Mouse (Mus musculus) forebrain, embryonic 16.5 days (tissue): ENCODE measurements at regions not wholly inside any gene's neighbourhood (a gene's known extent, or its start where the extent isn't known, plus 50 kb on each side); places are given as distances from the start of the nearest gene placed in this dataset.

Experiments used
- ATAC-seq: fragments of 200-750 bp; cut with Nextera tagmentation; 2 replicates; pipeline ENCODE4 v1.8.0; 2017; ENCODE audit warnings: mild to moderate bottlenecking, moderate library complexity
- H3K27ac ChIP-seq: fragments of 300-500 bp; sonication (generic); 2 replicates; pipeline ENCODE4 v1.5.1; 2014; ENCODE audit warnings: low read length, control low read depth
- H3K27me3 ChIP-seq: fragments of 300-500 bp; sonication (generic); replicated peaks from 2 replicates; pipeline ENCODE4 v1.6.1; 2014; ENCODE audit warnings: low read length; ENCODE audit not compliant: control insufficient read depth, insufficient read depth
- H3K36me3 ChIP-seq: fragments of 300-500 bp; sonication (generic); 2 replicates; pipeline ENCODE4 v1.6.1; 2014; ENCODE audit not compliant: control insufficient read depth, insufficient read depth
- H3K4me1 ChIP-seq: fragments of 300-500 bp; sonication (generic); replicated peaks from 2 replicates; pipeline ENCODE4 v1.6.1; 2014; ENCODE audit warnings: low read length; ENCODE audit not compliant: control insufficient read depth, insufficient read depth
- H3K4me2 ChIP-seq: fragments of 300-500 bp; sonication (generic); 2 replicates; pipeline ENCODE4 v1.6.1; 2014; ENCODE audit warnings: mild to moderate bottlenecking, low read length, control low read depth
- H3K4me3 ChIP-seq: fragments of 300-500 bp; sonication (generic); replicated peaks from 2 replicates; pipeline ENCODE4 v1.5.1; 2014; ENCODE audit warnings: mild to moderate bottlenecking, low read length, control low read depth
- H3K9ac ChIP-seq: fragments of 300-500 bp; sonication (generic); replicated peaks from 2 replicates; pipeline ENCODE4 v1.6.1; 2014; ENCODE audit warnings: low read depth, low read length, control low read depth
- H3K9me3 ChIP-seq: fragments of 300-500 bp; sonication (generic); 2 replicates; pipeline ENCODE4 v1.6.1; 2016; ENCODE audit warnings: low read length; ENCODE audit not compliant: control insufficient read depth
- WGBS: fragments of 180-500 bp; shearing (Covaris S2); extraction: QIAGEN DNeasy Blood & Tissue Kit; methylation state at CpG from one replicate; pipeline ENCODE4 v1.1.7; 2014; 5-methylcytosine and 5-hydroxymethylcytosine counted together

- no peaks in the 10 kb centered on the region for H3K9me3 ChIP-seq
- no peak overlapping the region for H3K9ac ChIP-seq
- no peaks in the 10 kb centered on the region for H3K27me3 ChIP-seq
- no peaks in the 10 kb centered on the region for H3K36me3 ChIP-seq
- 78% methylated on average over 9 of the region's 9 CpGs for WGBS
- no peak overlapping the region for H3K27ac ChIP-seq
- no peak for ATAC-seq
- no peak overlapping the region for H3K4me3 ChIP-seq
- no peaks in the 10 kb centered on the region for H3K4me1 ChIP-seq
- H3K4me2 ChIP-seq = no peak overlapping the region
Measured at GRCm38 (mm10) chr8:96370500-96370899, 482.2 kb upstream of the Got2 start.

- H3K4me2 ChIP-seq = no peak overlapping the region
- H3K36me3 ChIP-seq = no peaks in the 10 kb centered on the region
- H3K27me3 ChIP-seq = no peaks in the 10 kb centered on the region
- no peaks in the 10 kb centered on the region for H3K4me1 ChIP-seq
- ATAC-seq = no peak
- no peak overlapping the region for H3K4me3 ChIP-seq
- no peak overlapping the region for H3K27ac ChIP-seq
- WGBS = 38% methylated on average over 14 of the region's 14 CpGs
- no peak overlapping the region for H3K9ac ChIP-seq
- H3K9me3 ChIP-seq = no peaks in the 10 kb centered on the region
Measured at GRCm38 (mm10) chr8:96362853-96363445, 474.6 kb upstream of the Got2 start.

- no peak overlapping the region for H3K4me3 ChIP-seq
- H3K9ac ChIP-seq = no peak overlapping the region
- ATAC-seq = no peak
- no peaks in the 10 kb centered on the region for H3K27me3 ChIP-seq
- no peaks in the 10 kb centered on the region for H3K4me1 ChIP-seq
- H3K36me3 ChIP-seq = no peaks in the 10 kb centered on the region
- WGBS = 65% methylated on average over 6 of the region's 6 CpGs
- no peak overlapping the region for H3K27ac ChIP-seq
- no peaks in the 10 kb centered on the region for H3K9me3 ChIP-seq
- no peak overlapping the region for H3K4me2 ChIP-seq
Measured at GRCm38 (mm10) chr8:96350531-96351069, 462.3 kb upstream of the Got2 start.

GRCm38 (mm10) chr8:96349503-96349902 lies 461.2 kb upstream of the Got2 start:
- no peak overlapping the region for H3K9ac ChIP-seq
- no peaks in the 10 kb centered on the region for H3K4me1 ChIP-seq
- H3K9me3 ChIP-seq = no peaks in the 10 kb centered on the region
- no peak overlapping the region for H3K27ac ChIP-seq
- H3K36me3 ChIP-seq = no peaks in the 10 kb centered on the region
- ATAC-seq = no peak
- H3K4me3 ChIP-seq = no peak overlapping the region
- no peak overlapping the region for H3K4me2 ChIP-seq
- 83% methylated on average over 6 of the region's 6 CpGs for WGBS
- H3K27me3 ChIP-seq = no peaks in the 10 kb centered on the region

- Histone ChIP-seq H3K4me3 (no peak overlapping the region), H3K9me3 (no peaks in the 10 kb centered on the region), H3K27me3 (no peaks in the 10 kb centered on the region), H3K9ac (no peak overlapping the region), H3K27ac (no peak overlapping the region), H3K4me1 (no peaks in the 10 kb centered on the region), H3K4me2 (no peak overlapping the region), H3K36me3 (no peaks in the 10 kb centered on the region)
- 82% methylated on average over 3 of the region's 3 CpGs for WGBS
- ATAC-seq = no peak
Measured at GRCm38 (mm10) chr8:96340702-96341101, 452.4 kb upstream of the Got2 start.

- no peak overlapping the region for H3K4me2 ChIP-seq
- no peak for ATAC-seq
- WGBS = 76% methylated on average over 5 of the region's 5 CpGs
- no peaks in the 10 kb centered on the region for H3K9me3 ChIP-seq
- H3K27me3 ChIP-seq = no peaks in the 10 kb centered on the region
- no peak overlapping the region for H3K9ac ChIP-seq
- H3K4me1 ChIP-seq = no peaks in the 10 kb centered on the region
- no peak overlapping the region for H3K4me3 ChIP-seq
- no peak overlapping the region for H3K27ac ChIP-seq
- H3K36me3 ChIP-seq = no peaks in the 10 kb centered on the region
Measured at GRCm38 (mm10) chr8:96318367-96318766, 430.0 kb upstream of the Got2 start.

GRCm38 (mm10) chr8:96308989-96309718 lies 420.8 kb upstream of the Got2 start:
- Histone ChIP-seq H3K4me3 (no peak overlapping the region), H3K36me3 (no peaks in the 10 kb centered on the region), H3K4me1 (no peaks in the 10 kb centered on the region; the same call in 1 of the 2 replicates), H3K9ac (no peak overlapping the region), H3K27me3 (no peaks in the 10 kb centered on the region), H3K4me2 (peak overlapping the region; percentile 32), H3K9me3 (no peaks in the 10 kb centered on the region), H3K27ac (no peak overlapping the region)
- ATAC-seq = no peak
- WGBS = 32% methylated on average over 12 of the region's 12 CpGs

GRCm38 (mm10) chr8:96296643-96297042 lies 408.3 kb upstream of the Got2 start:
- WGBS = 83% methylated on average over 4 of the region's 4 CpGs
- H3K4me2 ChIP-seq = no peak overlapping the region
- H3K4me1 ChIP-seq = no peaks in the 10 kb centered on the region
- no peaks in the 10 kb centered on the region for H3K9me3 ChIP-seq
- no peak overlapping the region for H3K27ac ChIP-seq
- H3K36me3 ChIP-seq = no peaks in the 10 kb centered on the region
- H3K4me3 ChIP-seq = no peak overlapping the region
- H3K9ac ChIP-seq = no peak overlapping the region
- ATAC-seq = no peak
- no peaks in the 10 kb centered on the region for H3K27me3 ChIP-seq

GRCm38 (mm10) chr8:96290740-96291139 lies 402.4 kb upstream of the Got2 start:
- H3K4me2 ChIP-seq = no peak overlapping the region
- H3K27ac ChIP-seq = no peak overlapping the region
- no peak for ATAC-seq
- no peaks in the 10 kb centered on the region for H3K36me3 ChIP-seq
- no peak overlapping the region for H3K9ac ChIP-seq
- H3K4me3 ChIP-seq = no peak overlapping the region
- H3K4me1 ChIP-seq = peaks cover 4% of the 10 kb centered on the region; the same call in 1 of the 2 replicates
- no peaks in the 10 kb centered on the region for H3K9me3 ChIP-seq
- H3K27me3 ChIP-seq = no peaks in the 10 kb centered on the region
